Comparison of ENCODE assay signal across 20 mouse cellular contexts in the genomic region with DNA sequence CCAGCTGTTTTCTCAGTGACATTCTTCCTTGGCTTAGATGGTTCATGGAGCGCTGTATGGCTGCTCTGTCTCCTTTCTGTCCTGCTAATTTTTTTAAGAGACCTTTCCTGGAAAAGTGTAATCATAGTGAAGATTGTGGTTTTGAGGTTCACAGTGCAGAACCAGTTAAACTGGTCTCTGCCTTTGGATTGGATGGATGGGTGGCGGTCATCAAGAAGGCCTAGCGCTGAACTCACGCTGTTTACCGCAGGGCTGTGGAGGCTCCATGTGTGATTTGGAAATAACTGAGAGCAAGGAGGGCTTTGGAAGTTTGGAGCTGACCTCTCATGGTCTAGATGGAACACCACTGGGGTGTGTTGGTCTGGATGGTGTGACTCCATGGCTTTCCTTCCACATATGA. TPM values are rescaled to one million over a fixed set of nuclear protein-coding genes. Genes with fewer than 3 reads are reported as not detected.
A peak's percentile ranks its signal among the peaks of the same experiment; 100 is the strongest.
DNase-seq lines count a peak whose midpoint lies in the region; ATAC-seq and TF ChIP-seq lines count a peak whose summit lies in the region.
"Had no signal": no experiment of that assay in that cellular context is flagged by ENCODE, and none has a peak within 500 bp of the region (broad histone marks: within the 10 kb centered on the region; RNA-seq: fewer than 3 reads in every experiment).

No protein-coding gene starts in this region.

- H3K27ac ChIP-seq in hindbrain, embryonic 12.5 days: 0 out of 2 replicates have a peak overlapping the region, but pooled peaks have one; percentile 2
- H3K27ac ChIP-seq in hindbrain, postnatal 0 days: no peak overlapping the region
- H3K27ac ChIP-seq in neural tube, embryonic 15.5 days (replicated peaks): peak overlapping the region; percentile 0
- H3K27ac ChIP-seq in kidney, embryonic 14.5 days (ENCODE audit: low read depth, low read length): no peak overlapping the region
- H3K27ac ChIP-seq: forebrain, embryonic 13.5 days; heart, embryonic 13.5 days; liver, embryonic 15.5 days; neural tube, embryonic 13.5 days had no signal

- 0 out of 2 replicates have a peak, but pooled peaks have one; percentile 3 for ATAC-seq in hindbrain, embryonic 12.5 days (ENCODE audit: low FRiP score)
- no peak for ATAC-seq in hindbrain, postnatal 0 days
- ATAC-seq in neural tube, embryonic 15.5 days (ENCODE audit: low FRiP score): no peak
- ATAC-seq in kidney, embryonic 14.5 days (ENCODE audit: low FRiP score, low TSS enrichment): no peak
- ATAC-seq in megakaryocyte-erythroid progenitor cell, adult 5-6 weeks (replicated peaks; ENCODE audit: low FRiP score, low TSS enrichment, poor library complexity, severe bottlenecking): no peak
- ATAC-seq: forebrain, embryonic 13.5 days had no signal

- no peak overlapping the region for H3K4me2 ChIP-seq in hindbrain, embryonic 12.5 days (replicated peaks)
- no peak overlapping the region for H3K4me2 ChIP-seq in hindbrain, postnatal 0 days (ENCODE audit: low read depth, low read length)
- no peak overlapping the region for H3K4me2 ChIP-seq in neural tube, embryonic 15.5 days
- no peak overlapping the region for H3K4me2 ChIP-seq in kidney, embryonic 14.5 days (replicated peaks; ENCODE audit: low read depth, low read length)
- H3K4me2 ChIP-seq: forebrain, embryonic 13.5 days; heart, embryonic 13.5 days; liver, embryonic 15.5 days; neural tube, embryonic 13.5 days had no signal

- H3K4me1 ChIP-seq in hindbrain, embryonic 12.5 days: peaks cover 69% of the 10 kb centered on the region
- H3K4me1 ChIP-seq in hindbrain, postnatal 0 days (ENCODE audit: insufficient read depth, low read length): peaks cover 34% of the 10 kb centered on the region
- H3K4me1 ChIP-seq in lung, adult 2 months (ENCODE audit: control insufficient read depth, insufficient read depth, low read length): peaks cover 30% of the 10 kb centered on the region
- peaks cover 86% of the 10 kb centered on the region for H3K4me1 ChIP-seq in neural tube, embryonic 15.5 days
- peaks cover 20% of the 10 kb centered on the region for H3K4me1 ChIP-seq in kidney, embryonic 14.5 days (ENCODE audit: control insufficient read depth, insufficient read depth, low read length)

- no peak for TF ChIP-seq POLR2A in lung, adult 2 months (IDR thresholded peaks at IDR 0.05; ENCODE audit: borderline replicate concordance, extremely low read depth, low read depth, low read length)

- H3K9ac ChIP-seq in hindbrain, embryonic 12.5 days: no peak overlapping the region
- no peak overlapping the region for H3K9ac ChIP-seq in hindbrain, postnatal 0 days (replicated peaks; ENCODE audit: low read length)
- H3K9ac ChIP-seq in neural tube, embryonic 15.5 days (replicated peaks): no peak overlapping the region
- H3K9ac ChIP-seq in kidney, embryonic 14.5 days (ENCODE audit: low read depth, low read length): no peak overlapping the region
- H3K9ac ChIP-seq: forebrain, embryonic 13.5 days; heart, embryonic 13.5 days; liver, embryonic 15.5 days; neural tube, embryonic 13.5 days had no signal

- no peaks in the 10 kb centered on the region for H3K27me3 ChIP-seq in hindbrain, embryonic 12.5 days
- H3K27me3 ChIP-seq in hindbrain, postnatal 0 days (ENCODE audit: insufficient read depth, low read length): no peaks in the 10 kb centered on the region
- H3K27me3 ChIP-seq in neural tube, embryonic 15.5 days (replicated peaks): no peaks in the 10 kb centered on the region
- H3K27me3 ChIP-seq in kidney, embryonic 14.5 days (ENCODE audit: control insufficient read depth, insufficient read depth, low read length): no peaks in the 10 kb centered on the region
- H3K27me3 ChIP-seq: forebrain, embryonic 13.5 days; heart, embryonic 13.5 days; liver, embryonic 15.5 days; neural tube, embryonic 13.5 days had no signal

- no peak for TF ChIP-seq CTCF in hindbrain, postnatal 0 days (IDR thresholded peaks at IDR 0.05; ENCODE audit: low read depth)
- TF ChIP-seq CTCF in lung, adult 2 months (IDR thresholded peaks at IDR 0.05; ENCODE audit: insufficient read depth, low read length): no peak

- no peak overlapping the region for H3K4me3 ChIP-seq in hindbrain, embryonic 12.5 days
- no peak overlapping the region for H3K4me3 ChIP-seq in hindbrain, postnatal 0 days (ENCODE audit: low read length)
- H3K4me3 ChIP-seq in lung, adult 2 months (replicated peaks; ENCODE audit: extremely low read depth, low read depth, low read length): no peak overlapping the region
- H3K4me3 ChIP-seq in neural tube, embryonic 15.5 days (replicated peaks): no peak overlapping the region
- H3K4me3 ChIP-seq in kidney, embryonic 14.5 days (ENCODE audit: low read length): no peak overlapping the region
- H3K4me3 ChIP-seq: erythroblast, embryonic 14.5 days; forebrain, embryonic 13.5 days; heart, embryonic 13.5 days; liver, embryonic 15.5 days; neural tube, embryonic 13.5 days had no signal

- 70% methylated on average over 5 of the region's 5 CpGs for WGBS in hindbrain, embryonic 12.5 days
- 83% methylated on average over 5 of the region's 5 CpGs for WGBS in hindbrain, postnatal 0 days
- WGBS in lung, adult 2 months: 66% methylated on average over 5 of the region's 5 CpGs
- WGBS in neural tube, embryonic 15.5 days: 81% methylated on average over 5 of the region's 5 CpGs
- 78% methylated on average over 5 of the region's 5 CpGs for WGBS in kidney, embryonic 14.5 days

- no peaks in the 10 kb centered on the region for H3K36me3 ChIP-seq in hindbrain, embryonic 12.5 days
- H3K36me3 ChIP-seq in hindbrain, postnatal 0 days (ENCODE audit: insufficient read depth, low read length): no peaks in the 10 kb centered on the region
- no peaks in the 10 kb centered on the region for H3K36me3 ChIP-seq in neural tube, embryonic 15.5 days
- H3K36me3 ChIP-seq in kidney, embryonic 14.5 days (ENCODE audit: control insufficient read depth, insufficient read depth, low read length): peaks cover under 1% of the 10 kb centered on the region; the same call in 1 of the 2 replicates
- H3K36me3 ChIP-seq: heart, embryonic 13.5 days; liver, embryonic 15.5 days; neural tube, embryonic 13.5 days had no signal

- H3K9me3 ChIP-seq in hindbrain, embryonic 12.5 days (replicated peaks): no peaks in the 10 kb centered on the region
- no peaks in the 10 kb centered on the region for H3K9me3 ChIP-seq in hindbrain, postnatal 0 days (ENCODE audit: low read length)
- no peaks in the 10 kb centered on the region for H3K9me3 ChIP-seq in neural tube, embryonic 15.5 days (replicated peaks)
- H3K9me3 ChIP-seq in kidney, embryonic 14.5 days (ENCODE audit: control insufficient read depth, low read length): no peaks in the 10 kb centered on the region
- H3K9me3 ChIP-seq: forebrain, embryonic 13.5 days; heart, embryonic 13.5 days; liver, embryonic 15.5 days; neural tube, embryonic 13.5 days had no signal

- DNase-seq in hindbrain, postnatal 0 days (ENCODE audit: low spot score): no peak
- peak; percentile 39 to 47 for DNase-seq in lung, adult 18-20 months
- no peak for DNase-seq in lung, adult 2 months
- DNase-seq in neural tube, embryonic 10.5 days (ENCODE audit: extremely low spot score, low spot score): no peak
- DNase-seq: adrenal gland, adult 2 months; cerebellum, adult 8-10 months; gastrocnemius, postnatal 14 days; heart, adult 18-20 months; kidney, adult 9 months; kidney, postnatal 36 days; thymus, adult 2 months had no signal

RNA-seq across cellular contexts. Expression of a gene that starts 56.0 kb away (rescaled TPM):
- 65.6 and 66.2 TPM in 2 replicates for polyA plus RNA-seq in hindbrain, embryonic 12.5 days (2016; fragmentation: Nextera tagmentation; extraction: Ambion mirVana)
- total RNA-seq in hindbrain, postnatal 0 days (2014; rRNA removed): 172 and 189 TPM in 2 replicates
- polyA plus RNA-seq in hindbrain, postnatal 0 days (2015; fragmentation: Nextera tagmentation; extraction: Ambion mirVana): 32.4 and 34.1 TPM in 2 replicates
- 80.4 and 94.7 TPM in 2 replicates for polyA plus RNA-seq in lung, adult 2 months (2012; rRNA removed)
- 31.1 and 35.7 TPM in 2 replicates for polyA plus RNA-seq in neural tube, embryonic 15.5 days (2015; fragmentation: Nextera tagmentation; extraction: Ambion mirVana)
- polyA plus RNA-seq in kidney, embryonic 14.5 days (2014; fragmentation: Nextera tagmentation; extraction: Ambion mirVana): 40.1 and 48.2 TPM in 2 replicates
- total RNA-seq in megakaryocyte-erythroid progenitor cell, adult 5-6 weeks (2014; fragmentation: Nextera tagmentation): 20.4 and 29.0 TPM in 2 replicates
- total RNA-seq in megakaryocyte-erythroid progenitor cell, adult 5-6 weeks (2017): 29.6 and 49.0 TPM in 2 replicates

Comparison
In these comparisons a context has a peak if more than half of its experiments do, and no peak if none do; other contexts are left out.
1. H3K27ac ChIP-seq: peak in hindbrain, embryonic 12.5 days (single experiment) and neural tube, embryonic 15.5 days (single experiment); none in hindbrain, postnatal 0 days (single experiment) and kidney, embryonic 14.5 days (single experiment).
2. DNase-seq: peak in lung, adult 18-20 months (2 of 2); none in hindbrain, postnatal 0 days (single experiment), lung, adult 2 months (single experiment) and neural tube, embryonic 10.5 days (single experiment).